Mouse (Mus musculus): ENCODE data around the gene Col3a1. TPM values are rescaled to one million over a fixed set of nuclear protein-coding genes. Genes with fewer than 3 reads are reported as not detected.

Gene Col3a1
- total and polyA plus RNA-seq, 2 experiments from 2014 or later, result 56.4 to 149 TPM

- Histone ChIP-seq H3K27me3 (ENCODE audit: insufficient read depth, low read length) (no peaks in the 10 kb centered on the region), H3K9ac (no peak overlapping the region), H3K9me3 (ENCODE audit: low read length) (no peaks in the 10 kb centered on the region), H3K4me3 (ENCODE audit: low read depth, low read length) (no peak overlapping the region), H3K4me1 (ENCODE audit: insufficient read depth) (no peaks in the 10 kb centered on the region), H3K36me3 (ENCODE audit: insufficient read depth) (no peaks in the 10 kb centered on the region), H3K4me2 (ENCODE audit: low read depth) (no peak overlapping the region), H3K27ac (ENCODE audit: low read depth, low read length) (no peak overlapping the region)
- WGBS, result 82% methylated on average over 7 of the region's 7 CpGs
- TF ChIP-seq CTCF (IDR thresholded peaks at IDR 0.05; ENCODE audit: low read depth), result no peak
- ATAC-seq (no peak), DNase-seq (no peak)
Measured at GRCm38 (mm10) chr1:45379992-45380690, 68.8 kb downstream of the Col3a1 start.

- no peak for ATAC-seq
- WGBS, result 96% methylated on average over 2 of the region's 2 CpGs
- Histone ChIP-seq H3K9ac (no peak overlapping the region), H3K4me2 (ENCODE audit: low read depth) (no peak overlapping the region), H3K36me3 (ENCODE audit: insufficient read depth) (no peaks in the 10 kb centered on the region), H3K9me3 (ENCODE audit: low read length) (no peaks in the 10 kb centered on the region), H3K27me3 (ENCODE audit: insufficient read depth, low read length) (no peaks in the 10 kb centered on the region), H3K4me1 (ENCODE audit: insufficient read depth) (no peaks in the 10 kb centered on the region), H3K4me3 (ENCODE audit: low read depth, low read length) (no peak overlapping the region), H3K27ac (ENCODE audit: low read depth, low read length) (no peak overlapping the region)
- TF ChIP-seq CTCF (IDR thresholded peaks at IDR 0.05; ENCODE audit: low read depth), result no peak
- DNase-seq, result no peak
Measured at GRCm38 (mm10) chr1:45381866-45382265, 70.5 kb downstream of the Col3a1 start.

Small RNA genes lying within 50 kb of the gene (microRNA-seq; reads per million reads assigned to microRNA genes)
- 0 to 0.77 reads per million in 2 experiments for gene Gm47302

Other genes with a start within 250 kb of the Col3a1 start
- 16.8 and 37.0 TPM in 2 replicates for gene Col5a2, start 191.7 kb downstream of the Col3a1 start, total RNA-seq (2014; rRNA removed)
- 5.4 and 5.7 TPM in 2 replicates for gene Col5a2, start 191.7 kb downstream of the Col3a1 start, polyA plus RNA-seq (2015; fragmentation: Nextera tagmentation; extraction: Ambion mirVana)

Measured in forebrain, postnatal 0 days (tissue).